Mouse (Mus musculus) lung, embryonic 15.5 days (tissue): ENCODE measurements around the gene Tns3. TPM values are rescaled to one million over a fixed set of nuclear protein-coding genes. Genes with fewer than 3 reads are reported as not detected.

Experiments
- ATAC-seq: fragments of 200-750 bp; cut with Nextera tagmentation; 2 replicates; pipeline ENCODE4 v1.8.0; 2017; ENCODE audit warnings: moderate number of reproducible peaks, borderline replicate concordance; ENCODE audit not compliant: low FRiP score, low TSS enrichment; ENCODE audit errors: extremely low read depth
- H3K27ac ChIP-seq: fragments of 300-500 bp; sonication (generic); 2 replicates; pipeline ENCODE4 v1.5.1; 2015; ENCODE audit warnings: moderate library complexity, mild to moderate bottlenecking, inconsistent platforms
- H3K27me3 ChIP-seq: fragments of 300-500 bp; sonication (generic); 2 replicates; pipeline ENCODE4 v1.6.1; 2015; ENCODE audit warnings: inconsistent platforms
- H3K36me3 ChIP-seq: fragments of 300-500 bp; sonication (generic); 2 replicates; pipeline ENCODE4 v1.6.1; 2015; ENCODE audit warnings: inconsistent platforms
- H3K4me1 ChIP-seq: fragments of 300-500 bp; sonication (generic); 2 replicates; pipeline ENCODE4 v1.6.1; 2015; ENCODE audit warnings: inconsistent platforms
- H3K4me2 ChIP-seq: fragments of 300-500 bp; sonication (generic); 2 replicates; pipeline ENCODE4 v1.6.1; 2015; ENCODE audit warnings: inconsistent platforms, mild to moderate bottlenecking, moderate library complexity
- H3K4me3 ChIP-seq: fragments of 300-500 bp; sonication (generic); 2 replicates; pipeline ENCODE4 v1.5.1; 2015; ENCODE audit warnings: mild to moderate bottlenecking, inconsistent platforms
- H3K9ac ChIP-seq: fragments of 300-500 bp; sonication (generic); 2 replicates; pipeline ENCODE4 v1.6.1; 2015; ENCODE audit warnings: inconsistent platforms
- H3K9me3 ChIP-seq: fragments of 300-500 bp; sonication (generic); 2 replicates; pipeline ENCODE4 v1.6.1; 2016; ENCODE audit warnings: inconsistent platforms
- WGBS: fragments of 180-500 bp; shearing (Covaris S2); methylation state at CpG from one replicate; pipeline ENCODE4 v1.1.7; 2015; 5-methylcytosine and 5-hydroxymethylcytosine counted together
- polyA plus RNA-seq: library from polyadenylated mRNA; unstranded; fragments of >200 nt; fragmentation: Nextera tagmentation; extraction: Ambion mirVana; gene quantifications from 2 replicates; pipeline ENCODE4 v1.2.1, GENCODE M21; 2015

Gene Tns3
- polyA plus RNA-seq, 1 experiment from 2014 or later = 55.9 TPM

DNA sequence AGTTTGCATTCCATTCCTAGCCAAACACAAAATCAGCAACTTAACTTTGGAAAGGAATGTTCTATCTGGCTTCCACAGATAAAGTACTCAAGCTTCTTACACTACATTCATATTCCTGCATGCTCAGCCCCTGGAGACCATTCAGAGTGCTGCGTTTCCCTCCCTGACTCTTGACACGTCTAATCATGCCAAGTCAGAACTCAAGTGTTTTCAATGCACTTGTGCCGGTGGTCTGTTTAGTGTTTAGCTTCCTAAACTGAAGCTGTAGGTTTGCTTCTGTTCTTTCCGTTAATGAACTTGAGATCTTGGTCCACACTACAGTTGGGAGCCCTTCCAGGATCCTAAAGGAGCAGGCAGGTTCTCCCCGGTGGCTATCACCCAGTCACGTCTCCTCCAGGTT lies 163.5 kb downstream of the Tns3 start:
- H3K9me3 ChIP-seq = no peaks in the 10 kb centered on the region
- peaks cover 6% of the 10 kb centered on the region; the same call in 1 of the 2 replicates for H3K36me3 ChIP-seq
- 42% methylated on average over 6 of the region's 6 CpGs for WGBS
- H3K4me1 ChIP-seq = peaks cover 81% of the 10 kb centered on the region
- peak overlapping the region; percentile 42 for H3K4me2 ChIP-seq
- H3K27ac ChIP-seq = peak overlapping the region; percentile 81
- H3K9ac ChIP-seq = no peak overlapping the region
- ATAC-seq = peak; percentile 70
- H3K4me3 ChIP-seq = no peak overlapping the region
- no peaks in the 10 kb centered on the region for H3K27me3 ChIP-seq

DNA sequence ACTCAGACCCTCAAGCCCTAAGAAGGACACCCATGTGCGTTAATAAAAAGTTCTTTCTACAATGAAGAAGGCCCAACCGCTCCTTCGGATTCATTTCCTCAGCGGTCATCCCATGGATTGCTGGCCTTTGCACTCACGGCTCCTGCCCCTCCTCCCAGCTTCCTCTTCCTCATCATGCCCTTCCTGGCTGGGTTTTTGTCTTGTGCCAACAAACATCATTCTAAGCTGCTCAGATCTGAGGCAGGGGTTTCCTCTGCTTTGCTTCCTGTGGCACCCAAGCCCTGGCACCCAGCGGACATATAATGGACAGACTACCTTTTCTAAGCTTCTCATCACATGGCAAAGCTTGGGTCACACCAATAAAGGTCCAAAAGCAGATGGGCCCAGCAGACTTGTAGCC lies 167.2 kb downstream of the Tns3 start:
- Histone ChIP-seq H3K9ac (no peak overlapping the region), H3K9me3 (no peaks in the 10 kb centered on the region), H3K36me3 (peaks cover 10% of the 10 kb centered on the region), H3K27me3 (no peaks in the 10 kb centered on the region), H3K4me2 (no peak overlapping the region), H3K4me1 (peaks cover 73% of the 10 kb centered on the region), H3K4me3 (no peak overlapping the region), H3K27ac (peak overlapping the region; percentile 84)
- WGBS = 51% methylated on average over 6 of the region's 6 CpGs
- no peak for ATAC-seq

- ATAC-seq = peak; percentile 74
- Histone ChIP-seq H3K27me3 (no peaks in the 10 kb centered on the region), H3K27ac (peak overlapping the region; percentile 84), H3K4me1 (peaks cover 68% of the 10 kb centered on the region), H3K4me3 (no peak overlapping the region), H3K4me2 (no peak overlapping the region), H3K9ac (no peak overlapping the region), H3K9me3 (no peaks in the 10 kb centered on the region), H3K36me3 (peaks cover 15% of the 10 kb centered on the region)
- WGBS = 15% methylated on average over 5 of the region's 5 CpGs
Observed at GRCm38 (mm10) chr11:8496686-8497085, 167.6 kb downstream of the Tns3 start.

GRCm38 (mm10) chr11:8495801-8496200 lies 168.5 kb downstream of the Tns3 start:
- WGBS = 78% methylated on average over 7 of the region's 7 CpGs
- Histone ChIP-seq H3K27ac (peak overlapping the region; percentile 84; the same call in 1 of the 2 replicates), H3K4me3 (no peak overlapping the region), H3K27me3 (no peaks in the 10 kb centered on the region), H3K9me3 (no peaks in the 10 kb centered on the region), H3K4me1 (peaks cover 61% of the 10 kb centered on the region), H3K4me2 (no peak overlapping the region), H3K36me3 (peaks cover 23% of the 10 kb centered on the region), H3K9ac (no peak overlapping the region)
- no peak for ATAC-seq

GRCm38 (mm10) chr11:8495036-8495435 lies 169.3 kb downstream of the Tns3 start:
- Histone ChIP-seq H3K4me3 (no peak overlapping the region), H3K27me3 (no peaks in the 10 kb centered on the region), H3K36me3 (peaks cover 26% of the 10 kb centered on the region), H3K4me1 (peaks cover 53% of the 10 kb centered on the region), H3K9ac (no peak overlapping the region), H3K4me2 (no peak overlapping the region), H3K9me3 (no peaks in the 10 kb centered on the region), H3K27ac (no peak overlapping the region)
- WGBS = 57% methylated on average over 8 of the region's 8 CpGs
- ATAC-seq = no peak

DNA sequence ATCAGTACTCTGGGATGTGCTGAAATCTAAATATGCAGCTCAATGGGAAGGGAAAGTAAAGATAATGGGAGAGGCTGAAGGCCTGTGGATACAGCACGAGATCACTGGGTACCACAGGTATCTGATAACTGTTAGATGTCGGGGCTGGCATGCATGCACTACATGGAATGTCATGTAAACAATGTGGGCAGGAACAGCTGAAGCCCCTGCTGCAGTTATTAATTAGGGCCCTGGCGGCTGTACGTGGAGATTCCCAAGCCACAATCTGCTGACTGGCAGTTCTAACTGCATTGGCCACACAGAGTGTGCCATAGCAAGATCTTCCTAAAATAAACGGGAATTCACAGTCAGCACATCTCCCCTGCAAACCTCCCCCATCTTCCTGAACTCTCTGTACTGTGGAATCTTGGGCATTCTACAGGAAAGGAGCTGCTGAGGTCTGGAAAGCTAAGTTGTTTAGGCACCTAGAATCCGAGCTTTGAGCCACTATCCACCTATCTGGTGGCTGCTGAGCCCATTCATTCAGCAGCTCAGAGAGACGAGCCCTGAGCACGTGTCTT lies 170.3 kb downstream of the Tns3 start:
- no peaks in the 10 kb centered on the region for H3K9me3 ChIP-seq
- H3K9ac ChIP-seq = no peak overlapping the region
- no peak overlapping the region for H3K27ac ChIP-seq
- peaks cover 43% of the 10 kb centered on the region for H3K4me1 ChIP-seq
- H3K36me3 ChIP-seq = peaks cover 26% of the 10 kb centered on the region
- no peak overlapping the region for H3K4me2 ChIP-seq
- ATAC-seq = no peak
- H3K27me3 ChIP-seq = no peaks in the 10 kb centered on the region
- WGBS = 52% methylated on average over 8 of the region's 8 CpGs
- no peak overlapping the region for H3K4me3 ChIP-seq

DNA sequence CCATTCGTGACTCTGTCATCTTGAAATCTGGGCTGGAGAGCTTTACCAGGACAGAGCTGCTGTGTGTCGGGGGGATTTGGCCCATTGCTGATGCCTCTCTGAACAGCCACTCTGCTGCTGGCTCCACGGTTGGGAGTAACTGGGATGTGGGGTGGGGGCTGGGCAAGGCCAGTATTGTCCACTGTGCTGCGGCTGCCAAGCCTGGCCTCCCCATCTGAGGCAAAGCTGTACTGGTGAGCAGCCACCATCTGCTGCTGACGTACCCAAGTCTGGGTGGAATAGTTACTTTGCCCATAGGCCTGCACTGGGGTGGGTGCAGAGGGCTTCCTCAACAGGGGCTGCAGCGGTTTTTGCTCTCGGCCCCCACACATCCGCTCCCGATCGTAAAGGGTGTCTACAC lies 172.0 kb downstream of the Tns3 start:
- Histone ChIP-seq H3K9me3 (no peaks in the 10 kb centered on the region), H3K36me3 (peaks cover 26% of the 10 kb centered on the region), H3K9ac (no peak overlapping the region), H3K4me3 (no peak overlapping the region), H3K4me1 (peaks cover 32% of the 10 kb centered on the region), H3K4me2 (no peak overlapping the region), H3K27ac (no peak overlapping the region), H3K27me3 (no peaks in the 10 kb centered on the region)
- WGBS = 90% methylated on average over 10 of the region's 10 CpGs
- no peak for ATAC-seq

DNA sequence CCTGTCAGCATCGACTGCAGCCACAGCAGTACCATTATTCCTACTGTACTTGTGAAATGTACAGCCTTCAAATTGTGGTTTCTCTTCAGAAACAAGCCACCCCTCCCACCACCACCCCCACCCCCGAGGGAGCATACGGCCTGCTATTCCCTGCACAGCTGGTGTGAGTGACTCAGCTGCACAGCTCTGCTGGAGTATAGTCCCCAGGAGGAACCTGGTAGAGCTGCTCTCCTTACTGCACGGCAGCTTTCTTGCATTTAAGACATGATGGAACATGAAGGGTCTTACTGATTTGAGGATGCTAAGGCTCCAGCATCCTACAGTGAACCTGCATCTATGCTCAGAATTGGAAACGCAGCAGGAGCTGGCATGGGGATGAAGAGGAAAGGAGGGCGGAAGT lies 176.1 kb downstream of the Tns3 start:
- Histone ChIP-seq H3K27ac (no peak overlapping the region), H3K4me3 (no peak overlapping the region), H3K9ac (no peak overlapping the region), H3K36me3 (peaks cover 26% of the 10 kb centered on the region), H3K4me1 (peaks cover 16% of the 10 kb centered on the region), H3K4me2 (no peak overlapping the region), H3K9me3 (no peaks in the 10 kb centered on the region), H3K27me3 (no peaks in the 10 kb centered on the region)
- 73% methylated on average over 6 of the region's 6 CpGs for WGBS
- no peak for ATAC-seq

DNA sequence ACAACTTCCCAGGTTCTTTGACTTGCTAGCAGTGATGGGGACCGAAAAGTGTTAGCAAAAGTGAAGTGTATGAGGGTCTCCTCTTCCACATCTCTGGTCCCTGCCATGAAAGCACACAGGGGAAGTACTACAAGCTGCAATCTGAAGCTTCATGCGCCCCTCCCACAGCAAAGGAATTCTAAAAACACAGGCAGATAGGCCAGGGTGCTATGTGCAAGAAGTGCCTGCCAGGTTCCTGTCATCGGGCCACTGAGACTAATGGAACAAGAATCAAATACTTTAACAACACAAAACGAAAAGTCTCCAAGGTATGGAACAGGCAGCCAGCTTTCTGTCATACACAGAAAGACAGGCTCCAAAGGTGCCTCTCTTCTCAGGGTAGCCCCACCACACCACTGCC lies 177.8 kb downstream of the Tns3 start:
- ATAC-seq = no peak
- H3K4me2 ChIP-seq = no peak overlapping the region
- H3K9me3 ChIP-seq = no peaks in the 10 kb centered on the region
- no peak overlapping the region for H3K9ac ChIP-seq
- H3K27ac ChIP-seq = no peak overlapping the region
- peaks cover 10% of the 10 kb centered on the region for H3K36me3 ChIP-seq
- WGBS = 74% methylated on average over 4 of the region's 4 CpGs
- H3K27me3 ChIP-seq = no peaks in the 10 kb centered on the region
- peaks cover 33% of the 10 kb centered on the region for H3K4me1 ChIP-seq
- no peak overlapping the region for H3K4me3 ChIP-seq

GRCm38 (mm10) chr11:8484538-8484937 lies 179.8 kb downstream of the Tns3 start:
- Histone ChIP-seq H3K27ac (no peak overlapping the region), H3K4me1 (peaks cover 34% of the 10 kb centered on the region), H3K36me3 (no peaks in the 10 kb centered on the region), H3K9ac (no peak overlapping the region), H3K27me3 (no peaks in the 10 kb centered on the region), H3K4me3 (no peak overlapping the region), H3K9me3 (no peaks in the 10 kb centered on the region), H3K4me2 (no peak overlapping the region)
- ATAC-seq = no peak
- 86% methylated on average over 4 of the region's 4 CpGs for WGBS

GRCm38 (mm10) chr11:8482721-8483120 lies 181.6 kb downstream of the Tns3 start:
- H3K27me3 ChIP-seq = no peaks in the 10 kb centered on the region
- peaks cover 34% of the 10 kb centered on the region for H3K4me1 ChIP-seq
- no peak for ATAC-seq
- peak overlapping the region; percentile 51 for H3K27ac ChIP-seq
- 31% methylated on average over 3 of the region's 3 CpGs for WGBS
- no peak overlapping the region for H3K9ac ChIP-seq
- no peaks in the 10 kb centered on the region for H3K9me3 ChIP-seq
- H3K4me2 ChIP-seq = no peak overlapping the region
- H3K36me3 ChIP-seq = peaks cover 15% of the 10 kb centered on the region
- no peak overlapping the region for H3K4me3 ChIP-seq

DNA sequence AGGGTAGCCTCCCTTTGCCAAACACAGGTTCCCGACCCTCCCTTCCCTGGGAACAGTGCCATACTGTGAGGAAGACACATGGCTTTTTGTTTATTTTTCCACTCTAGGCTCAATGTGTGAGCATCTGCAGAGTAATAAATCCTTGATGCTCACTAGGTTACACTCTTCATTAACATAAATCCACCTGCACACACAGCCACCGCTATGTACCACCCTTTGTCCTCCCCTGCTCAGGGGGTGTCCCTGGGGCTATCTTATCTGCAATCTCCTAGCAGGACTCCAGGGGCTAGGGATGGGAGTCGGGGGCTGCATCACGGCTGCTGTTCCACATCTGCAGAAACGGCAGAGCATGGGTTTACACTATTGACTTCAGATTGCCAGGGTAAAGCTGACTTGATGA lies 182.4 kb downstream of the Tns3 start:
- 32% methylated on average over 5 of the region's 5 CpGs for WGBS
- ATAC-seq = no peak
- Histone ChIP-seq H3K4me3 (no peak overlapping the region), H3K36me3 (peaks cover 21% of the 10 kb centered on the region), H3K27ac (0 out of 2 replicates have a peak overlapping the region, but pooled peaks have one; percentile 51), H3K9me3 (no peaks in the 10 kb centered on the region), H3K4me1 (peaks cover 34% of the 10 kb centered on the region), H3K9ac (no peak overlapping the region), H3K4me2 (no peak overlapping the region), H3K27me3 (no peaks in the 10 kb centered on the region)

DNA sequence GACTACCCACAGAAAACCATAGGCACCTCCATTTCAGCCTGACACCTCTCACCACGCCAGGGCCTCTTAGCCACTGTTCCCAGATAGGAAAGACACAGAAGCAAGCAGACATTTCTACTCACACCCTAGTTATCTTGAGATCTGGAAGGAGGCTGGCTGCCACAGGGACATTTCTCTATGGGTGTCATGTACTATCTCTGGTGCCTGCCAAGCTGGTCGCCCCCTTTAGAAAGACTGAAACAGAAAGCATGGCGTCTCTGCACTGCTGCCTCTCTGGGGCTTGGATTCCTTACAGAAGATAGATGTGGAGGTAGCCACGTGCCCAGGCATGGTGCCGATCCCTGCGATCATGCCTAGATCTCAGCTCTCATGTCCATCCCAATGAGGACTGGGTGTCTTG lies 182.8 kb downstream of the Tns3 start:
- 62% methylated on average over 6 of the region's 6 CpGs for WGBS
- Histone ChIP-seq H3K27me3 (no peaks in the 10 kb centered on the region), H3K9ac (no peak overlapping the region), H3K27ac (no peak overlapping the region), H3K4me3 (no peak overlapping the region), H3K4me1 (peaks cover 34% of the 10 kb centered on the region), H3K9me3 (no peaks in the 10 kb centered on the region), H3K36me3 (peaks cover 25% of the 10 kb centered on the region), H3K4me2 (no peak overlapping the region)
- no peak for ATAC-seq
